Mouse (Mus musculus) CH12F3 (cell line): ENCODE measurements around the gene Hist1h2ac.
"Not testable (repeated sequence)": the region's sequence is repeated elsewhere in the genome, so short reads cannot be mapped to it uniquely, and the experiment has no call there.

ENCODE experiments used
- in situ Hi-C: fragments of 300-500 bp; cut with MboI; formaldehyde crosslinking; loops from 2 replicates; pipeline ENCODE4 v1.14.3; 2020; ENCODE audit warnings: low sequenced_read_pairs

Gene Hist1h2ac

GRCm38 (mm10) chr13:23683755-23684281, at the start of gene Hist1h2ac, which contains the start of gene Hist1h2bc:
TSS of gene Hist1h2ac (minus strand) at chr13:23683948.
TSS of gene Hist1h2bc (plus strand) at chr13:23684199.
- in situ Hi-C loops: no loop called here

DNA sequence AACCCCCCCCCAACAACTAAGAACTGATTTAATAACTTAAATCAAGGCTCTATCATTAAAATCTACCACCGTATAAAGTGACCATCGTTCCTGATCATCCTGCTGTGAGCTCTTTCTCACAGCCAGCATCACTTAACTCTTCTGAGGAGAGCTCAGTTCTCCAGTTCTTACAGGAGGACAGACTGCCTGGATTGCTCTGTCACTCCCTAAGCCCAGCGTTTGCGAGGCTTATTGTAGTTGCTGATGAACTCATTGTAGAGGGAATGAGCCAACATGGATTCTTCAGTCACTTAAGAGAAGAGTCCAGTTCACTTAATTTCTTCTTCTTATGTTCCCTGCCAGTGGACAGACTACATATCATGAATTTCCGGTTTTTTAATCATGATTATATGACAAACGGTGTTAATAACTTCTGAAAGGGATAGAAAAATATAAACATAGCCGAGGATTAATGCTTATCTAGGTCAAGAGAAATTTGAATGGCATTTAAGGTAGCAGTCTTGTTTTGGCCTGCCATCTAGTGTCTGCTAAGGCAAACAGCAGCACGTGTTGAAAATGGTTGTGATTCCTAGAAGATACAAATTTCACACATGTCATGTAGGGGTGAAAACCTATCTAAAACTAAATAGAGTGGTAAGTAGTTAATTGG, 48.5 kb upstream of the Hist1h2ac start:
- in situ Hi-C loops: no loop called here

DNA sequence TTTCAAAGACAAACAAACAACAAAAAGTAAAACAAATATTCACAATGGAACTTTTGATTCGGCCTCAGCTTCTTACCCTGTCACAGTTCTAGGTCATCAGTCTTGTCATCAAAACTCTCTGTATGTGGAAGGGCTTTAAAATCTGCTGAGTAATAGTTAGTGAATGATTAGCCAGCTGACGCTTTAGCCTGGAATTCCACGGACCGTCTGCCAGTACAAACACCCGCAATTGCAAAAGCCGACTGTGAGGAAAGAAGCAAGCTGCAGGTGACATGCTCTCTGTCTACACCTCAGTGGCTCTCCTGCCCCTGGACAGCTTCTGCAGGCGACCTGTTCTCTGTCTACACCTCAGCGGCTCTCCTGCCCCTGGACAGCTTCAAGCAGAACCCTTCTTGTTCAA, 46.7 kb upstream of the Hist1h2ac start:
- in situ Hi-C loops: no loop called here

GRCm38 (mm10) chr13:23729706-23730105, 46.0 kb upstream of the Hist1h2ac start:
- in situ Hi-C loops: no loop called here

GRCm38 (mm10) chr13:23729192-23729525, 45.4 kb upstream of the Hist1h2ac start:
- in situ Hi-C loops: no loop called here

DNA sequence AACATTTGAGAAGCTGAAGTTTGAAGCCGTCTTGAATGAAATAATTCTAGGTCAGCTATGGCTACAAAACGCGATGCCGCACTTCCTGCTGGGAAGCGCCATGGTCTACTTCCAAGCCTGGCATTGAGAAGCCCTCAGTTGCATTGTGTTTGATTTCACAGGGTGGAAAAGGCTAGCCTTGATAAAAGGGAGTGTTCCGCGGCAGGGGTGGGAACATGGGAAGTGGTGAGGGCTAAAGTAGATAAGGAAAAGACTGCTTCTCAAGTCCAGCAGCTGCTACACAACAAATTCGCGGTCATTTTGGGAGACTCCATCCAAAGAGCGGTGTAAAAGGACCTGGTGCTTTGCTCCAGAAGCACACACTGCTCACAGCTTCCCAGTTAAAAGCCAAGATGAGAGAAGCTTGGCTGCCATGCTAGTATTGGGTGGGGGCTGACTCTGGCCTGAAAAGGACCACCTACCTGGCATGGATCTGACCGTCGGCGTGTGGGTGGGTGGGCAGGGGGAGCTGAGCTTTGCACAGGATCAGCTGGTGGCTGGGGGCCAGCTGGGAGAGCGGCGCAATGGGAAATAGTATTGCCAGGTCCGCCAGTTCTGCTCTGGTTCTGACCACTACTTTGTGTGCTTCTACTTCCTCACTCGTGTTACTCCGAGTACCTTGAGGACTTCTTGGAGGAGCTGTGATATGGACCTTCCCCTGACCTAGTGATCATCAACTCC, 44.9 kb upstream of the Hist1h2ac start:
- in situ Hi-C loops: no loop called here

DNA sequence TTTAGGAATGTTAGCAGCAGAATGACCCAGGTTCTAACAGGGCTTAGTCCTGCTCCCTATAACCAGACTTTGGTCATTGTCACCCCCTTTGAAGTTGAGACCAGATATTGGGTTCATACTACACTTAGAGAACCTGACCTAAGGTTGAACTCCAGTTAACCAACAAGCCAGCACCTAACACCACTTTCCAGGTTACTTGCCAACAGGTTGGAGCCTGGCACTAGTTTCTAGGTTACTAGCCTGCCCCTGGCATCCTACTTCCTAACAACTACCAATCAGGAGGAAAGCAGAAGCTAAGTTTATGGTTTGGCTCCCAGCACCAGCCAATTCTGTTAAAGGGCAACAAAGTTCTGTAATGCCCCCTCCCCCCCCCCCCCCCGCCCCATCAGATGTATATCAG, 41.5 kb upstream of the Hist1h2ac start:
- in situ Hi-C loops: no loop called here

DNA sequence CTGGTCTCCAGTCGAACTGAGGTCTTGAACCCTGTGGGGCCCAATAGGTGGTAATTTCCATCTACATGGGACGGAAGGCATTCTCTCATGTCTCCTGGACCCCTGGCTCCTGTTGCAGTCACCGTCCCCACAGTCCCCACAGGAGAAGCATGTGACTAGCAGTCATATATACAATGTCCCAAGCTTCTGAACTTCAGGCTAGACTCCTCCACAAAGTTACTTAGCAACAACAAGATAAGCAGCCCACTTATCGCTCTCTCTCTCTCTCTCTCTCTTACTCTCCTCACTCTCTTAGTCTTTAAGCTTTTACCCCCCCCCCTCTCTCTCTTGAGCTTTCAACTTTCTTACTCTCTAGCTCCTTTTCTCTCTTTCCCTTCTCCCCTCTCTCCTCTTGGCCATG, 40.5 kb upstream of the Hist1h2ac start:
- in situ Hi-C loops: no loop called here

GRCm38 (mm10) chr13:23717593-23718245, 34.0 kb upstream of the Hist1h2ac start:
- in situ Hi-C loops: not testable (repeated sequence)

GRCm38 (mm10) chr13:23717176-23717575, 33.4 kb upstream of the Hist1h2ac start:
- in situ Hi-C loops: no loop called here

DNA sequence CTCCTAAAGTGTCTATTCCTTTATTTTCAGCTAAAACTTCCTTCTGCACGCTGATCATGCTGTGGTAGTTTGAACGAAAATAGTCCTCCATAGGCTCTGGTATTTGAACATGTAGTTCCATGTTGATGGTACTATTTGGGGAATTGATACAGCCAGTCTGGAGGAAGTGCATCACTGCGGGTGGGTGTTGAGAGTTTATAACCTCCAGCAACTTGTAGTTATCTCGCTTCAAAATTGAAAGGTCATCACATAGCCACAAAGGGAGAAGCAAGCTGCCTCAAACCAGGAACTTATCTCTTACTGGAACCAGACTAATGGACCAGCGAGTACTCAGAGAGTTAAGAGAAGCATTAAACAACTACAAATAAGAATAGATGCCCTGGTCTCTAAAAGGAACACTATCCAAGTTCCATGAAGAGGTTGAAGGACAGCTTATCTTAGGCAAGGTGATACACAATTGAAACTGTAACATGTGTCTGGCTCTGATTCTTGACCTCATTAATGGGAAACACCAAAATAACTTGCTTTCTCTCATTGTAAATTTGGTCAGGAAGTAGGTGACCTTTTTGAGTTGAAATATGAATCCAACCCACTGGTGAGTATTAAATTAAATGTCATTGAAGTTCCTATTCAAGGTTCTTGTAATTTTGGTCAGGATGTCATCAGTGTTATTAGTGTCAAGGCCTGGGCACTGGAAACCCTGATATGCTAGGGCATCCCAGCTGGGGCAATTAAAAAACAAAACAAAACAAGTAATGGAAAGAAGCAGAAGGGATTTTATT, 32.7 kb upstream of the Hist1h2ac start:
- in situ Hi-C loops: no loop called here

- in situ Hi-C loops: no loop called here
These were observed 26.8 kb upstream of the Hist1h2ac start, which contains the start of gene Hfe for GRCm38 (mm10) chr13:23710374-23711089. TSS of gene Hfe (minus strand) at chr13:23710854.

DNA sequence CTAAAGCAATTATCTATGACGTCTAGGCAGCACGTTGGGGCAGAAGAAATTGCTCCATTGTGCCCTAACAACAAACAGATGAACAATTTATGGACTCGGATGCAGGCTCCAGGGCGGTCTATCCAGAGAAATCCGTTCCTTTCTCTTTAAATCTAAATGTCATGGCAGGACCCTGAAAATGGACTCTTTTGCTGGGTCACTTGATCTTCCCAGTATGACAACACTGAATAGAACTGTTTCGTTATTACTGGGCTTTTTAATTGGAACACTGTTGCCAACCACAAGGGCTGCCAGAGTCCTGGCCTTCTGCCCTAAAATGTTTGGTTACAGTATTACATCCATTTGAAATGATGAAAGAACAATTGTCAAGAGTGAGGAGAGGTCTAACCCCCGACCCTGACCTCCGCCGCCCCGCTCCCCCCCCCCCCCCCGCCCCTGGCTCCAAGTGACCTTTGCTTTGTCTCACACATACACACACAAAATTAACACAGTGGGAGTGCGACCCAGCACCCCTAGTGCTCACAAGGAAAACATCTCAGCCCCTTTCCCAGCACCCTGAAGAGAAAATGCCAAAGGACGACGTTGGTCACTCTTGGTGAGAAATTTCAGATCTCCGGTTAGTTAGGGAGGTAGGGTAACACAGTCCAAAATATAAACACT, 26.1 kb upstream of the Hist1h2ac start:
- in situ Hi-C loops: no loop called here

DNA sequence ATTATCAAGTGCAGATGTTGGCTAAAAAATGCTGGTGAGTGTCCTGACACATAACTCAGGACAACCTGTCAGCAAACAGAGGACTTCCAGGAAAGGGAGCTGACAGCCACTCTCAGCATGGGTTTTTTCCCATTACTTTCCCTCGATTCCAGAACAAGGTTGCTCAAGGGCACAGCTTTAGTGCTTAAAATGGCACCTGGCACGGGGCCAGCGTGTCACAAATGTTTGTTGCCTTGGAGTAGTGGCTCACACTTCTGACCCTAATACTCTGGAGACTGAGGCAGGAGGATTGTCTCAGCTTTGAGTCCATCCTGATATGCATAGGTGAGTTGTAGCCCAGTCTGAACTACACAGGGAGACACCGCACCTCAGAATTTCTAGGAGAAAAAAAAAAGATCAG, 24.9 kb upstream of the Hist1h2ac start:
- in situ Hi-C loops: no loop called here

GRCm38 (mm10) chr13:23708041-23708440, 24.3 kb upstream of the Hist1h2ac start:
- in situ Hi-C loops: no loop called here

DNA sequence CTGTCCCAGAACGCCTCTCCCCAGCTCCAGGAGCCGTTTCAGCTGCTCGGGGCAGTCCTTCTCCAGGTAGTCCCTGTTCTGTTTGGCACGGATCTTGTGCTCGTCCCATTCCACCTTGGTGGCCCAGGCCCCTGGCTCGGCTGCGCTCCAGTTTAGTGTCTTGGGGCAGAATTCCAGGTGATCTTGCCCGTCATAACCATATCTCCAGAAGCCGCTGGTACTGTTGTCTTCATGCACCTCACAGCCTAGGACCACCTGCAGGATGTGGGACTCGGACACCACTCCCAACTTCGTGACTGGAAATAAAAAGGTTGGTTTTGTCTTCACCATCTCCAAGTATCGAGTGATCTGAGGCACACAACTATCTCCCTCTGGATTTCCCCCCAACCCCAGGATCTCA, 23.0 kb upstream of the Hist1h2ac start:
- in situ Hi-C loops: no loop called here

DNA sequence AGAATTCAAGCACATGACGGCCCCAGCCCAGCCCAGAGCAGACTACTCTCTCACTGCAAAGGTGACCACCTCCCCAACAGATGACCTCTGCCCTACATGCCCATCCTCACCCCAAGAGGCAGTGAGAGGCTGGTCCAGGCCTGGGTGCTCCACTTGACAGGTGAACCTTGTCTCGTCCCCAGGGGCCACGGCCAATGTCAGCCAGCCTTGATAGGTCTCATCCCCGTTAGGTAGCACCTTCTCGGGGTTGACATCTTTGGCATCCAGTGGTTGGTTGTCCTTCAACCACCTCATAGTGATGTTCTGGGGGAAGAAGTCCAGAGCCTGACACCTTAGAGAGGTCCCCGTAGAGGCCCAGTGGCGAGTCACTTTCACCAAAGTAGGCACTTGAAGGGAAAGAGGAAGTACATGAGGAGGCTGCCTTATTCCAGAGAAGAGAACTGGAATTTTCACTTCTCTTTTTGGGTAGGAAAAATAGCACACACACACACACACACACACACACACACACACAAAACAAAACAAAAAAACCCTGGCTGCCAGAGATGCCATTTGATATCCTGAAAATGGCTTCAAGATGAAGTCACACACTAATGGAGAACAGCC, 22.1 kb upstream of the Hist1h2ac start:
- in situ Hi-C loops: no loop called here

- in situ Hi-C loops: not testable (repeated sequence)
These were observed 19.1 kb upstream of the Hist1h2ac start for GRCm38 (mm10) chr13:23702801-23703200.

DNA sequence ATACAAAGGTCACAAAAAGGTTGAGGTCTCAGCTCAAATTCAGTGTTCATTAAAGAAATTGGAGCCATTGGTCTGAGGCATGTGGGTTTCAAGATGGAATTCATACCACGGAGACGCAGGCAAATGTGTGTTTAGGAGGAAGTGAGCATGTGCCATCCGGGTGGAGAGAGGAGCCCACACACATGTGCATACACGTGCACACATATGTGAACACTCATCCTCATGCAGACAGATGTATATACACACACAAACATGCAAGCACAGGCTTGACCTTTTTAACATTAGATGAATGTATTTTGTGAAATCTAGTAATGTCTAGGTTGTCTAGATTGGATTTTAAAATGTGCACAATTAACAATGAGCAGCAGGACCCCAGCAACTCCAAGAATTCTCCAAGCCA, 18.5 kb upstream of the Hist1h2ac start:
- in situ Hi-C loops: no loop called here
